Mouse (Mus musculus) spleen, postnatal 10 days (tissue): ENCODE results near the gene Pcdh17.

Source experiments
- DNase-seq, 2 experiments: peaks; one replicate each; pipeline ENCODE4 v3.0.0; 2021 to 2022; ENCODE audit warnings: low spot score in 2 of 2

Gene Pcdh17

GRCm38 (mm10) chr14:84443288-84443686 lies at the start of gene Pcdh17:
Gene Pcdh17, plus strand, starts transcription at chr14:84443563.
- DNase-seq, result peak; percentile 31 to 74

- DNase-seq, result no peak
Measured at GRCm38 (mm10) chr14:84397137-84397536, 46.2 kb upstream of the Pcdh17 start.

GRCm38 (mm10) chr14:84424736-84425135 lies 18.6 kb upstream of the Pcdh17 start:
- DNase-seq, result no peak

- DNase-seq, result no peak
Measured at GRCm38 (mm10) chr14:84426616-84427015, 16.7 kb upstream of the Pcdh17 start.

- peak in 1 of 2 experiments; percentile 11 for DNase-seq
Measured at GRCm38 (mm10) chr14:84438066-84438770, 5.1 kb upstream of the Pcdh17 start.

GRCm38 (mm10) chr14:84440903-84441302 lies 2.5 kb upstream of the Pcdh17 start:
- DNase-seq, result peak in 1 of 2 experiments; percentile 21

GRCm38 (mm10) chr14:84442528-84443287 lies 655 bp upstream of the Pcdh17 start:
- peak in 1 of 2 experiments; percentile 11 for DNase-seq

- no peak for DNase-seq
Measured at GRCm38 (mm10) chr14:84443761-84444160, 398 bp downstream of the Pcdh17 start.

GRCm38 (mm10) chr14:84444276-84444662 lies 906 bp downstream of the Pcdh17 start:
- DNase-seq, result peak in 1 of 2 experiments; percentile 9

GRCm38 (mm10) chr14:84444663-84445502 lies 1.5 kb downstream of the Pcdh17 start:
- DNase-seq, result peak in 1 of 2 experiments; percentile 10

- DNase-seq, result peak in 1 of 2 experiments; percentile 12
Measured at GRCm38 (mm10) chr14:84445503-84446410, 2.4 kb downstream of the Pcdh17 start.

- peak in 1 of 2 experiments; percentile 12 for DNase-seq
Measured at GRCm38 (mm10) chr14:84446411-84446915, 3.1 kb downstream of the Pcdh17 start.

- DNase-seq, result peak in 1 of 2 experiments; percentile 25
Measured at GRCm38 (mm10) chr14:84446941-84447641, 3.7 kb downstream of the Pcdh17 start.

GRCm38 (mm10) chr14:84447661-84448380 lies 4.5 kb downstream of the Pcdh17 start:
- peak in 1 of 2 experiments; percentile 11 for DNase-seq

GRCm38 (mm10) chr14:84448381-84448771 lies 5.0 kb downstream of the Pcdh17 start:
- peak in 1 of 2 experiments; percentile 11 for DNase-seq

- no peak for DNase-seq
Measured at GRCm38 (mm10) chr14:84454074-84454845, 10.9 kb downstream of the Pcdh17 start.

- DNase-seq, result no peak
Measured at GRCm38 (mm10) chr14:84475491-84475890, 32.1 kb downstream of the Pcdh17 start.

GRCm38 (mm10) chr14:84476336-84476735 lies 33.0 kb downstream of the Pcdh17 start:
- DNase-seq, result no peak

- no peak for DNase-seq
Measured at GRCm38 (mm10) chr14:84476906-84477305, 33.5 kb downstream of the Pcdh17 start.
